Mouse (Mus musculus) embryonic fibroblast, embryonic 13.5 days (primary cell): Measurements from ENCODE around the gene Svopl. TPM values are rescaled to one million over a fixed set of nuclear protein-coding genes. Genes with fewer than 3 reads are reported as not detected.

ENCODE experiments used
- H3K27ac ChIP-seq: 2 replicates; pipeline ENCODE4 v1.5.1; 2012; ENCODE audit warnings: low read length, control low read depth, inconsistent platforms; ENCODE audit not compliant: insufficient read depth
- H3K4me1 ChIP-seq: 2 replicates; pipeline ENCODE4 v1.6.1; 2011; ENCODE audit warnings: low read length; ENCODE audit not compliant: control insufficient read depth, insufficient read depth
- H3K4me3 ChIP-seq: 2 replicates; pipeline ENCODE4 v1.5.1; 2011; ENCODE audit warnings: mild to moderate bottlenecking, control low read depth, low read length; ENCODE audit not compliant: insufficient read depth
- CTCF ChIP-seq: IDR thresholded peaks from 2 replicates; pipeline ENCODE4 v1.5.1; 2011; ENCODE audit warnings: mild to moderate bottlenecking, control low read depth, low read length, moderate library complexity, borderline replicate concordance; ENCODE audit not compliant: insufficient read depth
- POLR2A ChIP-seq: IDR thresholded peaks from 2 replicates; pipeline ENCODE4 v1.6.1; 2011; ENCODE audit warnings: low read depth, mild to moderate bottlenecking, control low read depth, low read length, moderate library complexity
- polyA plus RNA-seq: library from polyadenylated mRNA; stranded (reverse); fragments of >200 nt; gene quantifications from 2 replicates; pipeline ENCODE4 v1.2.4, GENCODE M21; 2011; ENCODE audit warnings: low read depth; ENCODE audit not compliant: missing spikeins, insufficient read length

Gene Svopl
- polyA plus RNA-seq, 1 experiment: not detected

DNA sequence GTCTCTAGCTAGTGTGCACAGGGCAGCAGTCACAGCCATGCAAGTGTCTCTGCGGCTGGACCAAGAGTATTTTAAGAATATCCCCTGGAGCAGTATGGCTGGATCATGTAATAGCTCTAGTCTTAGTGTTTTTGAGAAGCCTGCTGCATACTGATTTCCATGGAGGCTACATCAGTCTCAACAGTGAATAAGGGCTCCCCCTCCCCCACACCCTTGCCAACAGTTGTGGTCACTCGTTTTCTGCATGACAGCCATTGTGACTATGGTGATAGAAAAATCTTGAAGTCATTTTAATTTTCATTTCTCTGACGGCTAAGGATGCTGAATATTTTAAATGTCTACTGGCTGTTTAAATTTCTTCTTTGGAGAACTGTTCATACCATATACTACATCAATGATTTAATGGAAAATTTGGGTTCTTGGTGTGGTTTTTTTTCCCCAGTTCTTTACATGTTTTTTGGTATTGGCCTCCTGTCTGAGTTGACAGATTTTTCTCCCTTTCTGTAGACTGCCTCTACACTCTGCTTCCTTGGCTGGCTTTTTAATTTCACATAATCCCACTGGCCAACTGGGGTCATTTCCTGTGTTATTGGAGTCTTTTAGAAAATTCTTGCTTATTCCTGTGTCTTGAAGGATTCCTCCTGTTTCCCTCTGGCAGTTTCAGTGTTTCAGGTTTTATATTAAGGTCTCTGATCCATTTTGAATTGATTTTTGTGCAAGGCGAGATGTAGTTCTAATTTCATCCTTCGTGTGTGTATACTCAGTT is 13.8 kb downstream of the Svopl start:
- TF ChIP-seq CTCF: no peak
- TF ChIP-seq POLR2A: no peak
- no peaks in the 10 kb centered on the region for H3K4me1 ChIP-seq
- H3K4me3 ChIP-seq: no peak overlapping the region
- no peak overlapping the region for H3K27ac ChIP-seq

GRCm38 (mm10) chr6:38031924-38032540 is 14.8 kb downstream of the Svopl start:
- no peak for TF ChIP-seq CTCF
- no peaks in the 10 kb centered on the region for H3K4me1 ChIP-seq
- no peak overlapping the region for H3K27ac ChIP-seq
- H3K4me3 ChIP-seq: no peak overlapping the region

GRCm38 (mm10) chr6:38028205-38028604 is 18.6 kb downstream of the Svopl start:
- no peaks in the 10 kb centered on the region for H3K4me1 ChIP-seq
- TF ChIP-seq POLR2A: no peak
- TF ChIP-seq CTCF: no peak

GRCm38 (mm10) chr6:38027771-38028170 is 19.0 kb downstream of the Svopl start:
- Histone ChIP-seq H3K4me3 (no peak overlapping the region), H3K4me1 (no peaks in the 10 kb centered on the region)
- no peak for TF ChIP-seq POLR2A
- no peak for TF ChIP-seq CTCF

More at GRCm38 (mm10) chr6:38028205-38028604, 18.6 kb downstream of the Svopl start:
- Histone ChIP-seq H3K27ac (no peak overlapping the region), H3K4me3 (no peak overlapping the region)

GRCm38 (mm10) chr6:38023284-38023683 is 23.5 kb downstream of the Svopl start:
- TF ChIP-seq POLR2A (no peak), CTCF (no peak)
- Histone ChIP-seq H3K4me1 (no peaks in the 10 kb centered on the region), H3K27ac (no peak overlapping the region), H3K4me3 (no peak overlapping the region)

More at GRCm38 (mm10) chr6:38027771-38028170, 19.0 kb downstream of the Svopl start:
- H3K27ac ChIP-seq: no peak overlapping the region

GRCm38 (mm10) chr6:38021406-38021805 is 25.4 kb downstream of the Svopl start:
- TF ChIP-seq CTCF (no peak), POLR2A (no peak)
- Histone ChIP-seq H3K4me1 (no peaks in the 10 kb centered on the region), H3K27ac (no peak overlapping the region), H3K4me3 (no peak overlapping the region)

- H3K27ac ChIP-seq: no peak overlapping the region
- H3K4me3 ChIP-seq: no peak overlapping the region
- no peaks in the 10 kb centered on the region for H3K4me1 ChIP-seq
- no peak for TF ChIP-seq CTCF
- TF ChIP-seq POLR2A: no peak
Observed at GRCm38 (mm10) chr6:38012829-38013228, 34.0 kb downstream of the Svopl start.

DNA sequence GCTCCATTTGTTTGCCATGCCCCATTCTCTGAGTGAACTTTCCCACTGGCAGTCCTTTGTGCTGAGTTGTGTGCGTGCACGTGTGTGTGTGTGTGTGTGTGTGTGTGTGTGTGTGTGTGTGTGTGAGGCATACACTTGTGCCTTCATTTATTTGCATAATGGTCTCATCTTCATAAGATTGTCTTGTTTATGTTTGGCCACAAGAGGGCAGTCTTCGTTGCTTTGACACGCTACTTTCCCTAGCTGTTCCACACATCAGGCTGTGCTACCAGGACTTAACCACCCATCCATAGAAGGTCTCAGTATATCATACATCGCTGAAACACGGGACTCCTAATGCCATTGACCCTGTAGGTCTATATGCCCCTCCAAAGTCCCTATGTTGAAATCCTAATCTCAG is 39.3 kb downstream of the Svopl start:
- Histone ChIP-seq H3K4me3 (no peak overlapping the region), H3K4me1 (no peaks in the 10 kb centered on the region), H3K27ac (no peak overlapping the region)
- TF ChIP-seq CTCF (peak; percentile 64; the same call in 1 of the 2 replicates), POLR2A (no peak)

- no peak for TF ChIP-seq POLR2A
- TF ChIP-seq CTCF: no peak
- Histone ChIP-seq H3K27ac (no peak overlapping the region), H3K4me1 (no peaks in the 10 kb centered on the region), H3K4me3 (no peak overlapping the region)
Observed at GRCm38 (mm10) chr6:37967386-37967785, 79.4 kb downstream of the Svopl start.

- Histone ChIP-seq H3K27ac (no peak overlapping the region), H3K4me1 (no peaks in the 10 kb centered on the region), H3K4me3 (no peak overlapping the region)
- TF ChIP-seq CTCF (no peak), POLR2A (no peak)
Observed at GRCm38 (mm10) chr6:37951306-37951705, 95.5 kb downstream of the Svopl start.
